Mouse (Mus musculus) spleen, postnatal 14 days (tissue): ENCODE data around the gene Sh2d3c.

Experiments used
- DNase-seq, 2 experiments: peaks; one replicate each; pipeline ENCODE4 v3.0.0; 2021 to 2022; ENCODE audit warnings: low spot score in 2 of 2

Sh2d3c gene

DNA sequence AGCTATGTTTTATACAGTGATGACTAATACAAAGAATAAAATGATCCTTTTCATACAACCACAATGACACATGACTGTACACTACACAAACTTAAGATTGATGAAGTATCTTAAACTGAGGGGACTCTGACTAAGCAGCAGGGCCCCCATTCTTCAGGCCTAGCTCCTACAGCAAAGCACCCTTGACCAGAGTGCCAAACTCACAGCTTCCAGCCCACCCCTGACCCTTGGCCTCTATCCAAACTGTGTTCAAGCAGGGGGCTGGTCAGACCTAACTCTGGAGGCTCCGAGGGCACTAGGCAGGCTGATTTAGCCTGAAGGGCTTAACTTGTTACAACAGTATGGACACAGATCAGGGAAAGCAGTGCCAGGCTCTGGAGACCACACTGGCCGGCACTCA, 67.7 kb downstream of the Sh2d3c start:
- no peak for DNase-seq

DNA sequence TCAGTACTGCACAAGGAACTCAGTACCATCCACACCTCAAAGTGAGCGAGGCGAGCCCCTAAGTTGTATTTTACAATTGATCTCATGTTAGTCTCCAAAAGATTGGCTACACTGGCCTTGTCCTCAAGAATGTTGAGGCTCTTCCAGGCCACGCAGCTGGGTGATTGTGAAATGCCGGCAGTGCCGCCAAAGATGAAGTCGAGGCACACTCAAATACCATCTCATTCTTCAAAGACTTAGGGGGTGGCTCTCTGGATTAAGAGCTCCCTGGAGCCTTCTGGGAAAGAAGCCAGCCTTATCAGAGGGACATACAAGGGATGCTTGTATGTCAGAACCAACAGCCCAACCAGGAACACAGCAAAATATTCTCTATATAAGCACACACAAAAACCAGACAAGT, 70.4 kb downstream of the Sh2d3c start:
- no peak for DNase-seq

DNA sequence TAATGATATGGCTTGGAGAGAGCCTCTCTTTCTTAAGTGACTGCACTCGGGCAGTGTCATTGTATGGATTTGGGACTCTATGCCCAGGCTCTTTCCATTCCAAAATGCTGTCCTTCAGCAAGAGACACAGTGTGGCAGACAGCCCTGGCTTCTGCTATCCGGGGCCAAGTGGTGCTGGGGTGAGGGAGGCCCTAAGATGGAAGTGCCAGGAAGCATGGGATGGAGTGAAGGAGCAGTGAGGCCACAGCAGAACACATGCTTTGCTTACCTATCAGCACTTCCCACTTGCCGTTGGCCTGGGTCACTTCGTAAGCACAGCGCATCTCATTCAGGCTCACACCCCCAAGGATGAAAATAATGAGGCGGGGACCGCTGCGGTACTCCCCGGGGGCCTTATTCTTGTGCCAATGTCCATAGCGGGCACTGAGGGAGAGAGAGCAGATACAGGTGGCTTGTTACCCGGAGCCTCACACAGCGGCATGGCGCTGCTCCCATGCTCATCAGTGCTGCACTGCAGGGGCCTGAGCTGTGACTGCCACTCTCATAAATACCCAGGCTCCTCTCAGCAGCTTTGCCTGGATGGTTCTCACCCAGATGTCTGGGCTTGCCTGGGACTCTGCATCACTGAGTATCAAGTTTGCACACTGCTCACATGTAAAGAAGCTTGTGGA, 75.0 kb downstream of the Sh2d3c start:
- DNase-seq: no peak

DNA sequence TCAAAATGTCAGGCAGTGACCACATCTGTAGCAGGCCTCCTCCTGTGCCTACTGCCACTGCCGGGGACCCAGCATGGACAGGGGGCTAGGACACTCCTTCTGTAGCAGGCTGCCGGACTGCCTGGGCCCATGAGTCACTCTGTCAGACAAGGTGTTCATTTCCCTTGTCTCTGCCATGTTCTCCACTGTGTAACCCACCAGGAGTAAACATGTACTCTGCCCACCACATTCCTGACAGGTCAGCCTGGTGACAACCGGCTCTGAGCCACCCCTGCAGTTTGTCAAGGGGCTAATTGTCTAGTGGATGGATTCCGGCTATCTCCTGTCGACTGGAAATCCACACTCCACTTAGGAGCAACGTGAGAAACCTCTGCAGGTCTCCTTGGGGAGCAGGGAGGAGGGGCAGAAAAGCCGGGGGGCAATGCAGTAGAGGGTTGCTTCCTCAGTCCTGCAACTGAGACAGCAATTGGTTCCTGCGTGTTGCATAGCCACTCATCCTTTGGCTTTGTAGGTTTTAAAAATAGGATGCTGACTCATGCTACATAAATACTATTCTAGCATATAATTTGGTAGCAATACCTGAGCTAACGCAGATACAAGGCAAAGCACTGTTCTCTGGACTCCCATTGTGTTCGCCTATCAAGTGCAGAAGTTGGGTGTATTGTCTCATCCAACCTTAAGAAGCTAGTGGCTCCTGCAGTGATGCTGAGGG, 77.6 kb downstream of the Sh2d3c start:
- no peak for DNase-seq
